Mouse (Mus musculus) left cerebral cortex, adult 11 months (tissue): Measurements from ENCODE around the gene Slc1a1.
A peak's percentile ranks its signal among the peaks of the same experiment; 100 is the strongest.

Experiments used
- DNase-seq: peaks from one replicate; pipeline ENCODE4 v3.0.0; 2022; ENCODE audit warnings: low spot score

Slc1a1 gene

GRCm38 (mm10) chr19:28854831-28855230 lies 20.0 kb downstream of the Slc1a1 start:
- DNase-seq: no peak

- DNase-seq: no peak
These were observed 25.4 kb downstream of the Slc1a1 start for GRCm38 (mm10) chr19:28860246-28860645.

- DNase-seq: no peak
These were observed 28.8 kb downstream of the Slc1a1 start for GRCm38 (mm10) chr19:28863626-28864025.

GRCm38 (mm10) chr19:28864981-28865380 lies 30.1 kb downstream of the Slc1a1 start:
- no peak for DNase-seq

GRCm38 (mm10) chr19:28865501-28865900 lies 30.7 kb downstream of the Slc1a1 start:
- no peak for DNase-seq

GRCm38 (mm10) chr19:28869251-28869855 lies 34.5 kb downstream of the Slc1a1 start:
- DNase-seq: no peak

- no peak for DNase-seq
These were observed 35.5 kb downstream of the Slc1a1 start for GRCm38 (mm10) chr19:28870351-28870750.

- no peak for DNase-seq
These were observed 44.6 kb downstream of the Slc1a1 start for GRCm38 (mm10) chr19:28879476-28879875.

GRCm38 (mm10) chr19:28883126-28883525 lies 48.3 kb downstream of the Slc1a1 start:
- DNase-seq: no peak

GRCm38 (mm10) chr19:28888496-28888895 lies 53.6 kb downstream of the Slc1a1 start:
- DNase-seq: no peak

GRCm38 (mm10) chr19:28889251-28889650 lies 54.4 kb downstream of the Slc1a1 start:
- no peak for DNase-seq

- no peak for DNase-seq
These were observed 56.4 kb downstream of the Slc1a1 start for GRCm38 (mm10) chr19:28891238-28891637.

GRCm38 (mm10) chr19:28891864-28892263 lies 57.0 kb downstream of the Slc1a1 start:
- DNase-seq: no peak

- DNase-seq: no peak
These were observed 61.8 kb downstream of the Slc1a1 start for GRCm38 (mm10) chr19:28896639-28897038.

- no peak for DNase-seq
These were observed 62.6 kb downstream of the Slc1a1 start for GRCm38 (mm10) chr19:28897497-28897896.

- no peak for DNase-seq
These were observed 65.9 kb downstream of the Slc1a1 start for GRCm38 (mm10) chr19:28900771-28901170.

GRCm38 (mm10) chr19:28902111-28902510 lies 67.3 kb downstream of the Slc1a1 start:
- no peak for DNase-seq

GRCm38 (mm10) chr19:28902806-28903205 lies 68.0 kb downstream of the Slc1a1 start:
- DNase-seq: peak; percentile 49

- DNase-seq: no peak
These were observed 68.8 kb downstream of the Slc1a1 start for GRCm38 (mm10) chr19:28903536-28904119.

GRCm38 (mm10) chr19:28908186-28908585 lies 73.3 kb downstream of the Slc1a1 start:
- no peak for DNase-seq

- no peak for DNase-seq
These were observed 73.8 kb downstream of the Slc1a1 start for GRCm38 (mm10) chr19:28908693-28909092.

GRCm38 (mm10) chr19:28914598-28914997 lies 79.7 kb downstream of the Slc1a1 start:
- DNase-seq: no peak

GRCm38 (mm10) chr19:28915602-28916250 lies 80.9 kb downstream of the Slc1a1 start:
- no peak for DNase-seq

- DNase-seq: no peak
These were observed 81.6 kb downstream of the Slc1a1 start for GRCm38 (mm10) chr19:28916492-28916891.
